Mouse (Mus musculus) olfactory bulb, adult 2 months (tissue): ENCODE measurements around the gene Hoxa5. TPM values are rescaled to one million over a fixed set of nuclear protein-coding genes. Genes with fewer than 3 reads are reported as not detected.
A peak's percentile ranks its signal among the peaks of the same experiment; 100 is the strongest.

Source experiments
- H3K27ac ChIP-seq: fragments of 200-500 bp; 2 replicates; pipeline ENCODE4 v1.5.1; 2012; ENCODE audit warnings: low read depth, low read length; ENCODE audit not compliant: insufficient read depth
- H3K4me1 ChIP-seq: fragments of 200-500 bp; 2 replicates; pipeline ENCODE4 v1.6.1; 2012; ENCODE audit warnings: low read length; ENCODE audit not compliant: control insufficient read depth, insufficient read depth
- H3K4me3 ChIP-seq: fragments of 200-500 bp; 2 replicates; pipeline ENCODE4 v1.5.1; 2012; ENCODE audit warnings: mild to moderate bottlenecking, low read depth, low read length, moderate library complexity; ENCODE audit not compliant: insufficient read depth
- CTCF ChIP-seq: fragments of 200-500 bp; IDR thresholded peaks from 2 replicates; pipeline ENCODE4 v1.5.1; 2012; ENCODE audit warnings: low read depth, mild to moderate bottlenecking, low read length, moderate library complexity; ENCODE audit not compliant: insufficient read depth
- POLR2A ChIP-seq: fragments of 200-500 bp; IDR thresholded peaks from 2 replicates; pipeline ENCODE4 v1.6.1; 2012; ENCODE audit warnings: mild to moderate bottlenecking, low read depth, low read length, moderate library complexity; ENCODE audit not compliant: insufficient read depth
- WGBS: fragments of 180-500 bp; shearing (Covaris S2); methylation state at CpG from one replicate; pipeline ENCODE4 v1.1.7; 2018; 5-methylcytosine and 5-hydroxymethylcytosine counted together
- polyA plus RNA-seq: library from polyadenylated mRNA; stranded (reverse); fragments of >200 nt; gene quantifications from 2 replicates; pipeline ENCODE4 v1.2.4, GENCODE M21; 2012; ENCODE audit warnings: low replicate concordance; ENCODE audit not compliant: missing spikeins, insufficient read depth, insufficient read length

Gene Hoxa5
- polyA plus RNA-seq, 1 experiment = not detected

DNA sequence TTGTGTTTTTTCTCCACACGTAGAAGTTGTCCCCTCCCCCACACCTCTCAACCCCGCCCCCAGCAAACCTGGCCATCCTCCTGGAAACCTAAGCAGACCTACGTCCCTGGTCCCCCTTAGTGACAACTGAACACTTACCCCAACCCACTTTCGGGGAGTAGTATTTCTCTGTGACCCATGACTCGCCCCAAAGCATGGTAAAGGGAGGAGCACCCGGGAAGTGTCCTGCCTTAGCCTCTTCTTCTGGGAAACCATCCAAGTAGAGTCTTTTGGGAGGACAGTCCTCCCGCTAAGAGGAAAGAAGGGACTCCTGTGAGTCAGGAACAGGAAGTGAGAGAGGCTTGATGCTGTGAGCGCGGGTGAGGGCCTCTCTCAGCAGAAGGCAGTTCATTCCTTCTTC is 44.4 kb downstream of the Hoxa5 start:
- Histone ChIP-seq H3K4me3 (no peak overlapping the region), H3K27ac (no peak overlapping the region), H3K4me1 (peaks cover 7% of the 10 kb centered on the region)
- 8% methylated on average over 9 of the region's 9 CpGs for WGBS
- TF ChIP-seq CTCF = no peak
- no peak for TF ChIP-seq POLR2A

DNA sequence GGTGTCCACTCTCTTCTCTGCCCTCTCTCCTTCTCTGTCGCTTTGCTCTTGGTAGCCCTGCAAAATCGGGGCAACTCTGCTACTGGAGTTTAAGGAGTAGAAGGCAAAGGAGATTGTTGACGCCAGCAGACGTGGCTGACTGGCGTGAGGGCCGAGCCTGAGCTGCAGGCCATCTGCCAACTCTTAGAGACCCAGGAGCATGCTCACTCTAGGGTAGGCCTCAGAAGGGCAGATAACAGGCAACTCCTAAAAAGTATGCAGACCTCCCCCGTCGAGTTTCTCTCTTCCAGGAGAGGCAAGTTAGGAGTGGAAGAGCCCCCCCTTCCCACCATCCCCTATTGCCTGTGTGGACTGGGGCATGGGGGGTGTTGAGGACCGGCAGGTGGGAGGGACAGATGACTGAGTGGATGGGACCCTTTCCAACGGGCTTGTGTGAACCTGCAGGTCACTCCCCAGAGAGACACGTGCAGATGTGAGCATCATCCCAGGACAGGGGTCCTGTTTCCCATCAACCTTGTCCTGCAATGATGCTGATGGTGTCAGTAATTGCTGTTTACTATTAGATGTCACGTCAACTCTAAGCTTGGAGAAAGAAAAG is 45.1 kb downstream of the Hoxa5 start:
- Histone ChIP-seq H3K4me1 (peaks cover 7% of the 10 kb centered on the region), H3K4me3 (no peak overlapping the region), H3K27ac (no peak overlapping the region)
- TF ChIP-seq CTCF (no peak), POLR2A (no peak)
- 5% methylated on average over 12 of the region's 12 CpGs for WGBS

DNA sequence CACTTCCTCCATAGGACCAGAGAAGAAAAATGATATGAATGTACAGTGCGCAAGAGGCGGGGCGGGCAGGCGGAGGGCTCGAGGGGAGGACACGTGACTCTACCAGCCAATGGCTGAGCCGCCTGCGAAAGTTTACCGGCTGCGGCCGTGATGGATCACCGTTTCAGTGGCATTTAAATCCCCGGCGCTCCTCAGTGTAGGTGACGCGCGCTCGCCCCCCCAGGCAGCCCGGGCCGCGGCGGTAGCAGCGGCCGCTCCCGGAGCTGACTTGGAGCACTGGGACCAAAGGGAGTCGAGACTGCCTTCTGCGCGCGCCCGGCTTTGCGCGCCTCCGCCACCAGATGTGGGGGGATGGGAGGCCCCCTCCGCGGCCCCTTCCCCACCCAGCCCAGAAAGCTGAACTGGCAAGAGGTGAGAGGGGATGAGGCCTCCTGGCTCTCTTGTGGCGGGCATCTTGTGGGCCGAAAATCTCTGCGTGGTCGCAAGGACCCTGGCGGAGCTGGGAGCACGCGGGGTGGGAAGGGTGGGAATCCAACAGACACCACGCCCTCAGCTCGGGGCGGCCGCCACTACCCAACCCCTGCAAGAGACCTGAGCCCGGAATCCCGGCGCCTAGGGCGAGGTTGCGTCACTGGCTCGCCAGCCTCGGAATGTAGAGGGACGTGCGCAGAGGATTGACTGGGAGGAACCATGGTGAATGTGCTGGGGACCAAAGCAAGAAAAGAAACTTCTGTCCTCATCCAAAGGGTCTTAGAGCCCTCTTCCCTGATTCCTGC is 45.9 kb downstream of the Hoxa5 start, which contains the start of gene Hoxa1:
Hoxa1 (minus strand) TSS at position 42 of the 776 bp plus-strand sequence.
- TF ChIP-seq POLR2A = no peak
- no peak for TF ChIP-seq CTCF
- H3K4me3 ChIP-seq = peak within 1 kb of the TSS; percentile 13; the same call in 1 of the 2 replicates
- no peak within 1 kb of the TSS for H3K27ac ChIP-seq
- under 1% methylated on average over 54 of the region's 55 CpGs for WGBS
- H3K4me1 ChIP-seq = peaks cover 7% of the 10 kb centered on the region

GRCm38 (mm10) chr6:52157466-52158275 is 46.7 kb downstream of the Hoxa5 start:
- Histone ChIP-seq H3K4me3 (no peak overlapping the region), H3K4me1 (peaks cover 7% of the 10 kb centered on the region), H3K27ac (no peak overlapping the region)
- no peak for TF ChIP-seq CTCF
- TF ChIP-seq POLR2A = no peak
- 3% methylated on average over 32 of the region's 32 CpGs for WGBS

DNA sequence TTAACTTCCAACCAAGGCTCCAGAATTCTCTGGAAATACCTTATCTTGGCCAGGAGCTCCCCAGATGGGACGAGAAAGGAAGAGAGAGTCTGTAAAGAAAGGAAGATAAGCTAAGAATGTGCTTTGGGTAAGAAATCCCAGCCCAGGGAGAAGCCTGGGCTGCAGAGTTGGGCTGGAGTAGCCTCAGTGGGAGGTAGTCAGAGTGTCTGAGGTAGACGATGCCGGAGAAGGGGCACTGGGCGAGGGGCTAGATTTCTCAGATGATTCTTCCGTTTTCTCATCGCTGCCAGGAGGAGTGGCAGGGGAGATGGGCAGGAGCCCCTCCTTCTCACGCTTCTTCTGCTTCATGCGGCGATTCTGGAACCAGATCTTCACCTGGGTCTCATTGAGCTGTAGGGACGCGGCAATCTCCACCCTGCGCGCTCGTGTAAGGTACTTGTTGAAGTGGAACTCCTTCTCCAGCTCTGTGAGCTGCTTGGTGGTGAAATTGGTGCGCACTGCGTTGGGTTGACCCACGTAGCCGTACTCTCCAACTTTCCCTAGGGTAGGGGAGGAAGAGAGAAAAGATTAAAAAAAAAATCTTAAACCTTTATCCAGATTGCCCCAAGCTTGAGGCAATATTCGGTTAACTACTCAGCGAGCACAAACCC is 47.7 kb downstream of the Hoxa5 start:
- no peak overlapping the region for H3K4me3 ChIP-seq
- H3K27ac ChIP-seq = no peak overlapping the region
- peaks cover 7% of the 10 kb centered on the region for H3K4me1 ChIP-seq
- 4% methylated on average over 20 of the region's 20 CpGs for WGBS
- TF ChIP-seq POLR2A = no peak
- TF ChIP-seq CTCF = no peak

- H3K27ac ChIP-seq = no peak overlapping the region
Measured at GRCm38 (mm10) chr6:52155471-52155870, 48.9 kb downstream of the Hoxa5 start.

GRCm38 (mm10) chr6:52154044-52154443 is 50.3 kb downstream of the Hoxa5 start:
- Histone ChIP-seq H3K27ac (no peak overlapping the region), H3K4me1 (peaks cover 7% of the 10 kb centered on the region), H3K4me3 (no peak overlapping the region)
- TF ChIP-seq CTCF (no peak), POLR2A (no peak)
- WGBS = 18% methylated on average over 5 of the region's 5 CpGs

More at GRCm38 (mm10) chr6:52155471-52155870, 48.9 kb downstream of the Hoxa5 start:
- 40% methylated on average over 3 of the region's 3 CpGs for WGBS
- no peak for TF ChIP-seq POLR2A
- TF ChIP-seq CTCF = no peak
- Histone ChIP-seq H3K4me1 (peaks cover 7% of the 10 kb centered on the region), H3K4me3 (no peak overlapping the region)

DNA sequence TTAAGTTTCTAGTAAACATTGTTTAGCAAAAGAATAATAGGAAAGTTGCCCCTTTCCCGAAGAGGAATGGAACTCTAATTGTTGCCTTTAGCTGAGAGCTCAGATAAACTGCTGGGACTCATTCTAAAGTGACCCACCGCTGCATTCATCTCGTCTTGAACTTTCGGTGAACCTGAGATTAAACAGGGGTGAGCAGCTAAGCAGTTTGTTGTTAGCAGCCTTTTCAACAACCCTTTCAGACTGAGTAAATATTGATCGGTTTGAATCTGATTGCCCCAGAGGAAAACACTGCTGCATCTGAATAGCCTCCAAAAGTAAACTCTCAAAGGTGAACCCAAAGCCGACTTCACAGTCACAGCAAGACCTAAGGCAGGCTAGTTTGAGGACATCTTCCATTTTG is 51.1 kb downstream of the Hoxa5 start:
- no peak overlapping the region for H3K27ac ChIP-seq
- H3K4me3 ChIP-seq = no peak overlapping the region
- 3% methylated on average over 6 of the region's 6 CpGs for WGBS
- TF ChIP-seq POLR2A (no peak), CTCF (no peak)
- H3K4me1 ChIP-seq = peaks cover 2% of the 10 kb centered on the region
